Mouse (Mus musculus) heart, postnatal 36 days (tissue): ENCODE measurements around the gene Aplnr. TPM values are rescaled to one million over a fixed set of nuclear protein-coding genes. Genes with fewer than 3 reads are reported as not detected.

Experiments used
- DNase-seq, 2 experiments: peaks; one replicate each; pipeline ENCODE4 v3.0.0; 2021 to 2022
- intact Hi-C: fragments of 180-260 bp; cut with DNase I; formaldehyde crosslinking; loops from one replicate; pipeline ENCODE4 v1.15.1; 2025
- total RNA-seq, 2 experiments: library from RNA; stranded (reverse); gene quantifications; 2 replicates each; pipeline ENCODE4 v1.2.3; 2021

The Aplnr gene
- total RNA-seq, 2 experiments from 2014 or later: 34.0 to 60.3 TPM

GRCm38 (mm10) chr2:85172763-85173103 is 36.7 kb downstream of the Aplnr start:
- no peak for DNase-seq
- intact Hi-C loops: loop anchor here (2.0 kb wide), 1 partner anchor 38 kb away; no protein-coding TSS in a partner anchor

DNA sequence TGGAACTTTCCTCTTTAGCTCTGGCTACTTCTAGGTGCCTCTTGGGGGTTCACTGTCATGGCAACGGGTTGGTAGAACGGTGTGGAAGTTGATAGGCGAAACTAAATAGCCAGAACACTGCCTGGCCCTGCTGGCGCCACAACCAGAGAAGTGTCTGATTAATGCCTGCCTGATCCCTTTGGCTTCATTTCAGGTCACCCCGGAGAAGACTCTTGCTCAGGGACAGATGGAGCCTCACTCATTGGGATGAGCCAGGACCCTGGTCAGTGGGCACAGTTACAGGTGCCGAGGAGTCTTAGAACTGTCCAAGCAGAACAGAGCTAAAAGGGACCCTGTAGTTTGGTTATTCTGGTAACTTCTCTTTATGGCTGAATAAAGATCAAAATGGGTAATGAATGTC is 37.5 kb downstream of the Aplnr start:
- intact Hi-C loops: loop anchor here (2.0 kb wide), 1 partner anchor 39 kb away; no protein-coding TSS in a partner anchor

GRCm38 (mm10) chr2:85178139-85178800 is 42.2 kb downstream of the Aplnr start:
- DNase-seq: peak in 1 of 2 experiments; percentile 30
- intact Hi-C loops: loop anchor here (2.0 kb wide), 1 partner anchor 61 kb away; no protein-coding TSS in a partner anchor

More for the DNA sequence above, 37.5 kb downstream of the Aplnr start:
- no peak for DNase-seq

DNA sequence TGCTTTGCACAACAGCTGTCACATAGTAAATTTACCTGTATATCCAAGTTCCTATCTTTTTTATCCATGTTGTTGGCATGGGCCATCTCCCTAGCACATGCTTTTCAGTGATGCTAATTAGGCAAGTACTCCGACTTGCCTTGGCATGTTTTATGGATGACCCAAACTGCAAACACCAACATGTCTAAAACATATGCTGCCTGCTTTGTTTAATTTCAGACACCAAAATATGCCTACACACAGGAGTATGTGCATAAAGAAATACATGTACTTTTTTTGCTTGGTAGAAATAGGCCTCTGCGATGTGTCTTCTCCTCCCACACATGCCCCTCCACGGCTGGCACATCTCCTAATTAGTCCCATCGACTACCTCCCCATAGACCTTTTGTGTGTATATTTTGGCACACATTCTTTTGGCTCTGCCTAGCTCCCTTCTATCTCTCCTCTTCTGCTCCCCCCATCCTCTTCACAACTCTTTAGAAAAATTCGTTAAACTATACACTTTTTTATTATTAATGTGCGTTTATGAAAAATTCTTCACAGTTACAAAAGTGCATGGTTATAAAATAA is 51.6 kb downstream of the Aplnr start:
- intact Hi-C loops: no loop called here

More for the DNA sequence above, 51.6 kb downstream of the Aplnr start:
- no peak for DNase-seq

Other genes starting within 250 kb of the Aplnr start
- 1 to 10 TPM; 2.6 to 3.2 TPM for gene Rtn4rl2, start 249.5 kb upstream of the Aplnr start, total RNA-seq
- gene Slc43a3, start 199.6 kb upstream of the Aplnr start, total RNA-seq: 100 to 1,000 TPM in 1 of 2 experiments, 10 to 100 TPM in 1; 58.7 to 102 TPM
- gene Prg2, start 155.8 kb upstream of the Aplnr start, total RNA-seq: not detected
- gene Prg3, start 148.0 kb upstream of the Aplnr start, total RNA-seq: not detected
- gene Ssrp1, start 99.0 kb upstream of the Aplnr start, total RNA-seq: 10 to 100 TPM; 40.6 to 41.6 TPM
- under 1 TPM; 0.31 to 0.60 TPM for gene P2rx3, start 98.8 kb upstream of the Aplnr start, total RNA-seq
- 10 to 100 TPM; 61.9 to 65.9 TPM for gene Tnks1bp1, start 88.2 kb upstream of the Aplnr start, total RNA-seq
- 1 to 10 TPM; 1.8 to 2.0 TPM for gene Lrrc55, start 61.0 kb downstream of the Aplnr start, total RNA-seq
- gene Olfr987, start 203.1 kb downstream of the Aplnr start, total RNA-seq: not detected
- not detected for gene Olfr988, start 227.0 kb downstream of the Aplnr start, total RNA-seq